Mouse (Mus musculus): Measurements from ENCODE around the gene Prnp.

Gene Prnp

GRCm38 (mm10) chr2:131906846-131907245 lies 2.9 kb upstream of the Prnp start:
- DNase-seq (ENCODE audit: low spot score in 2 of 2): no peak

- no peak for DNase-seq (ENCODE audit: low spot score in 2 of 2)
Observed at GRCm38 (mm10) chr2:131907311-131907710, 2.4 kb upstream of the Prnp start.

GRCm38 (mm10) chr2:131908351-131908861 lies 1.3 kb upstream of the Prnp start:
- DNase-seq (ENCODE audit: low spot score in 2 of 2): no peak

- no peak for DNase-seq (ENCODE audit: low spot score in 2 of 2)
Observed at GRCm38 (mm10) chr2:131908906-131909305, 822 bp upstream of the Prnp start.

- no peak for DNase-seq (ENCODE audit: low spot score in 2 of 2)
Observed at GRCm38 (mm10) chr2:131910847-131911246, 1.1 kb downstream of the Prnp start.

- DNase-seq (ENCODE audit: low spot score in 2 of 2): no peak
Observed at GRCm38 (mm10) chr2:131911341-131911740, 1.6 kb downstream of the Prnp start.

- no peak for DNase-seq (ENCODE audit: low spot score in 2 of 2)
Observed at GRCm38 (mm10) chr2:131912526-131913258, 3.0 kb downstream of the Prnp start.

GRCm38 (mm10) chr2:131932275-131932902 lies 22.7 kb downstream of the Prnp start:
- DNase-seq (ENCODE audit: low spot score in 2 of 2): no peak

- DNase-seq (ENCODE audit: low spot score in 2 of 2): no peak
Observed at GRCm38 (mm10) chr2:131933013-131933412, 23.3 kb downstream of the Prnp start.

- DNase-seq (ENCODE audit: low spot score in 2 of 2): no peak
Observed at GRCm38 (mm10) chr2:131933598-131933997, 23.9 kb downstream of the Prnp start.

- DNase-seq (ENCODE audit: low spot score in 2 of 2): no peak
Observed at GRCm38 (mm10) chr2:131934243-131934642, 24.5 kb downstream of the Prnp start.

- DNase-seq (ENCODE audit: low spot score in 2 of 2): no peak
Observed at GRCm38 (mm10) chr2:131935390-131936105, 25.8 kb downstream of the Prnp start.

GRCm38 (mm10) chr2:131936410-131936809 lies 26.7 kb downstream of the Prnp start:
- no peak for DNase-seq (ENCODE audit: low spot score in 2 of 2)

- peak in 1 of 2 experiments; percentile 63 for DNase-seq (ENCODE audit: low spot score in 2 of 2)
Observed at GRCm38 (mm10) chr2:131939404-131940111, 29.8 kb downstream of the Prnp start.

- no peak for DNase-seq (ENCODE audit: low spot score in 2 of 2)
Observed at GRCm38 (mm10) chr2:131940506-131940905, 30.8 kb downstream of the Prnp start.

- DNase-seq (ENCODE audit: low spot score in 2 of 2): no peak
Observed at GRCm38 (mm10) chr2:131941501-131941900, 31.8 kb downstream of the Prnp start.

- DNase-seq (ENCODE audit: low spot score in 2 of 2): no peak
Observed at GRCm38 (mm10) chr2:131944370-131944769, 34.6 kb downstream of the Prnp start.

- DNase-seq (ENCODE audit: low spot score in 2 of 2): no peak
Observed at GRCm38 (mm10) chr2:131945225-131945624, 35.5 kb downstream of the Prnp start.

GRCm38 (mm10) chr2:131945765-131946164 lies 36.0 kb downstream of the Prnp start:
- DNase-seq (ENCODE audit: low spot score in 2 of 2): no peak

GRCm38 (mm10) chr2:131946351-131946750 lies 36.6 kb downstream of the Prnp start:
- DNase-seq (ENCODE audit: low spot score in 2 of 2): no peak

GRCm38 (mm10) chr2:131948156-131948555 lies 38.4 kb downstream of the Prnp start:
- no peak for DNase-seq (ENCODE audit: low spot score in 2 of 2)

Measured in frontal cortex, postnatal 14 days (tissue).